23 mouse cellular contexts compared by ENCODE assay signal in genomic region chr13:90964511-90964910, GRCm38 (mm10). TPM values are rescaled to one million over a fixed set of nuclear protein-coding genes. Genes with fewer than 3 reads are reported as not detected.
DNase-seq lines count a peak whose midpoint lies in the region; ATAC-seq lines count a peak whose summit lies in the region.
"Had no signal": no experiment of that assay in that cellular context is flagged by ENCODE, and none has a peak within 500 bp of the region (broad histone marks: within the 10 kb centered on the region; RNA-seq: fewer than 3 reads in every experiment).

No protein-coding gene starts in this region.

- H3K4me1 ChIP-seq in kidney, embryonic 14.5 days (ENCODE audit: control insufficient read depth, insufficient read depth, low read length): no peaks in the 10 kb centered on the region
- peaks cover 15% of the 10 kb centered on the region for H3K4me1 ChIP-seq in midbrain, embryonic 10.5 days
- H3K4me1 ChIP-seq: hindbrain, embryonic 12.5 days had no signal

- no peak overlapping the region for H3K9ac ChIP-seq in kidney, embryonic 14.5 days (ENCODE audit: low read depth, low read length)
- H3K9ac ChIP-seq: embryonic facial prominence, embryonic 15.5 days; forebrain, embryonic 15.5 days; hindbrain, embryonic 12.5 days had no signal

- no peaks in the 10 kb centered on the region for H3K9me3 ChIP-seq in kidney, embryonic 14.5 days (ENCODE audit: control insufficient read depth, low read length)
- H3K9me3 ChIP-seq in midbrain, embryonic 10.5 days (replicated peaks): no peaks in the 10 kb centered on the region
- H3K9me3 ChIP-seq: embryonic facial prominence, embryonic 15.5 days; forebrain, embryonic 15.5 days; heart, embryonic 10.5 days; hindbrain, embryonic 12.5 days had no signal

- ATAC-seq in kidney, embryonic 14.5 days (ENCODE audit: low FRiP score, low TSS enrichment): no peak
- ATAC-seq: forebrain, embryonic 15.5 days; hindbrain, embryonic 16.5 days had no signal

- H3K4me3 ChIP-seq in kidney, embryonic 14.5 days (ENCODE audit: low read length): no peak overlapping the region
- H3K4me3 ChIP-seq in midbrain, embryonic 10.5 days: no peak overlapping the region
- H3K4me3 ChIP-seq: embryonic facial prominence, embryonic 15.5 days; erythroblast, embryonic 14.5 days; forebrain, embryonic 15.5 days; heart, embryonic 10.5 days; hindbrain, embryonic 12.5 days had no signal

- no peak overlapping the region for H3K4me2 ChIP-seq in kidney, embryonic 14.5 days (replicated peaks; ENCODE audit: low read depth, low read length)
- H3K4me2 ChIP-seq: embryonic facial prominence, embryonic 15.5 days; forebrain, embryonic 15.5 days; hindbrain, embryonic 12.5 days had no signal

- DNase-seq in kidney, adult 18-20 months: peak; percentile 32
- DNase-seq in NIH3T3 (ENCODE audit: low read depth): peak; percentile 56
- DNase-seq in fat pad, adult 2 months (ENCODE audit: extremely low read depth, low read depth, low spot score): peak; percentile 5
- peak; percentile 57 to 64 for DNase-seq in kidney, postnatal 25 days
- DNase-seq in cerebellum, adult 8-10 months: no peak
- DNase-seq in midbrain, embryonic 10.5 days (ENCODE audit: low spot score): no peak
- DNase-seq in spleen, adult 18-20 months: no peak
- DNase-seq: adrenal gland, adult 8-10 months; cerebellum, adult 18-20 months; cerebellum, postnatal 14 days; embryo, embryonic 11 days; gastrocnemius, postnatal 10 days; heart, adult 18-20 months; heart, postnatal 10 days; heart, postnatal 4 days had no signal

- WGBS in kidney, embryonic 14.5 days: 77% methylated on average over 4 of the region's 4 CpGs
- 93% methylated on average over 4 of the region's 4 CpGs for WGBS in midbrain, embryonic 10.5 days

- no peak overlapping the region for H3K27ac ChIP-seq in kidney, embryonic 14.5 days (ENCODE audit: low read depth, low read length)
- H3K27ac ChIP-seq in midbrain, embryonic 10.5 days (replicated peaks): no peak overlapping the region
- H3K27ac ChIP-seq: embryonic facial prominence, embryonic 15.5 days; forebrain, embryonic 15.5 days; heart, embryonic 10.5 days; hindbrain, embryonic 12.5 days had no signal

- no peaks in the 10 kb centered on the region for H3K36me3 ChIP-seq in kidney, embryonic 14.5 days (ENCODE audit: control insufficient read depth, insufficient read depth, low read length)
- no peaks in the 10 kb centered on the region for H3K36me3 ChIP-seq in midbrain, embryonic 10.5 days
- H3K36me3 ChIP-seq: embryonic facial prominence, embryonic 15.5 days; forebrain, embryonic 15.5 days; heart, embryonic 10.5 days; hindbrain, embryonic 12.5 days had no signal

- H3K27me3 ChIP-seq in kidney, embryonic 14.5 days (ENCODE audit: control insufficient read depth, insufficient read depth, low read length): no peaks in the 10 kb centered on the region
- no peaks in the 10 kb centered on the region for H3K27me3 ChIP-seq in midbrain, embryonic 10.5 days (ENCODE audit: low read depth, poor library complexity, severe bottlenecking)
- H3K27me3 ChIP-seq: CH12.LX; embryonic facial prominence, embryonic 15.5 days; forebrain, embryonic 15.5 days; hindbrain, embryonic 12.5 days had no signal

RNA-seq across cellular contexts. Expression of gene Rps23, which starts 41.8 kb away (rescaled TPM):
- polyA plus RNA-seq in kidney, embryonic 14.5 days (2014; fragmentation: Nextera tagmentation; extraction: Ambion mirVana): 314 and 409 TPM in 2 replicates
- polyA plus RNA-seq in midbrain, embryonic 10.5 days (2016; fragmentation: Nextera tagmentation; extraction: Ambion mirVana): 160 and 190 TPM in 2 replicates

RNA-seq across cellular contexts. Expression of gene Atp6ap1l, which starts 59.4 kb away (rescaled TPM):
- not detected in 2 replicates for polyA plus RNA-seq in kidney, embryonic 14.5 days (2014; fragmentation: Nextera tagmentation; extraction: Ambion mirVana)
- polyA plus RNA-seq in midbrain, embryonic 10.5 days (2016; fragmentation: Nextera tagmentation; extraction: Ambion mirVana): not detected in 2 replicates
- polyA plus RNA-seq: erythroblast, embryonic 14.5 days; heart, embryonic 10.5 days had no signal

Comparison
In these comparisons a context has a peak if more than half of its experiments do, and no peak if none do; other contexts are left out.
1. DNase-seq: peak in kidney, adult 18-20 months (single experiment), NIH3T3 (single experiment), fat pad, adult 2 months (single experiment) and kidney, postnatal 25 days (2 of 2); none in cerebellum, adult 8-10 months (single experiment), midbrain, embryonic 10.5 days (single experiment) and spleen, adult 18-20 months (0 of 2).